Mouse (Mus musculus) ovary, adult 2 months (tissue): Measurements from ENCODE around the gene Mlf1. TPM values are rescaled to one million over a fixed set of nuclear protein-coding genes. Genes with fewer than 3 reads are reported as not detected.

Experiments
- polyA plus RNA-seq: library from polyadenylated mRNA; depleted of rRNA; stranded (reverse); fragments of >200 nt; gene quantifications from 2 replicates; pipeline ENCODE4 v1.2.3, GENCODE M21; 2012; rRNA removed

Mlf1 gene
- 5.1 and 6.6 TPM in 2 replicates for polyA plus RNA-seq

GRCm38 (mm10) chr3:67373872-67374271 lies at the start of gene Mlf1:
Gene Mlf1, plus strand, starts transcription at chr3:67374097.

GRCm38 (mm10) chr3:67375063-67375462 lies 1.2 kb downstream of the Mlf1 start, which contains the start of gene Gm17402:
Gene Gm17402, minus strand, starts transcription at chr3:67375163.

GRCm38 (mm10) chr3:67429999-67430380 lies 56.1 kb downstream of the Mlf1 start, which contains the start of gene Gfm1:
Gene Gfm1, plus strand, starts transcription at chr3:67430096.

Other genes starting within 250 kb of the Mlf1 start
- gene Gm17402, start 1.1 kb downstream of the Mlf1 start, polyA plus RNA-seq: not detected in 2 replicates
- 12.0 and 13.7 TPM in 2 replicates for gene Gfm1, start 56.0 kb downstream of the Mlf1 start, polyA plus RNA-seq
- 38.9 and 58.9 TPM in 2 replicates for gene Lxn, start 89.8 kb downstream of the Mlf1 start, polyA plus RNA-seq
- gene Rarres1, start 141.4 kb downstream of the Mlf1 start, polyA plus RNA-seq: 0.44 and 0.50 TPM in 2 replicates
- gene Mfsd1, start 208.6 kb downstream of the Mlf1 start, polyA plus RNA-seq: 45.1 and 59.8 TPM in 2 replicates